Mouse (Mus musculus) forebrain, embryonic 11.5 days (tissue): ENCODE data around the gene Mad1l1. TPM values are rescaled to one million over a fixed set of nuclear protein-coding genes. Genes with fewer than 3 reads are reported as not detected.

Source experiments
- ATAC-seq: fragments of 200-750 bp; cut with Nextera tagmentation; replicated peaks from 2 replicates; pipeline ENCODE4 v1.8.0; 2017; ENCODE audit warnings: moderate TSS enrichment; ENCODE audit not compliant: low FRiP score
- DNase-seq: peaks from one replicate; pipeline ENCODE4 v3.0.0-alpha.2; 2017; ENCODE audit warnings: low spot score
- H3K27ac ChIP-seq: fragments of 300-500 bp; sonication (generic); 2 replicates; pipeline ENCODE4 v1.5.1; 2014; ENCODE audit warnings: low read depth, low read length
- H3K27me3 ChIP-seq: fragments of 300-500 bp; sonication (generic); 2 replicates; pipeline ENCODE4 v1.6.1; 2014; ENCODE audit warnings: mild to moderate bottlenecking, low read length, mixed read lengths; ENCODE audit not compliant: control insufficient read depth, insufficient read depth
- H3K36me3 ChIP-seq: fragments of 300-500 bp; sonication (generic); 2 replicates; pipeline ENCODE4 v1.6.1; 2014; ENCODE audit warnings: mild to moderate bottlenecking, low read length, moderate library complexity, mixed read lengths; ENCODE audit not compliant: control insufficient read depth, insufficient read depth
- H3K4me1 ChIP-seq: fragments of 300-500 bp; sonication (generic); replicated peaks from 2 replicates; pipeline ENCODE4 v1.6.1; 2014; ENCODE audit warnings: low read length, mixed read lengths; ENCODE audit not compliant: control insufficient read depth, insufficient read depth
- H3K4me2 ChIP-seq: fragments of 300-500 bp; sonication (generic); 2 replicates; pipeline ENCODE4 v1.6.1; 2014; ENCODE audit warnings: low read depth, mild to moderate bottlenecking, low read length, moderate library complexity, mixed read lengths; ENCODE audit not compliant: severe bottlenecking
- H3K4me3 ChIP-seq: fragments of 300-500 bp; sonication (generic); 2 replicates; pipeline ENCODE4 v1.5.1; 2014; ENCODE audit warnings: low read depth, low read length
- H3K9ac ChIP-seq: fragments of 300-500 bp; sonication (generic); 2 replicates; pipeline ENCODE4 v1.6.1; 2014; ENCODE audit warnings: low read length
- H3K9me3 ChIP-seq: fragments of 300-500 bp; sonication (generic); 2 replicates; pipeline ENCODE4 v1.6.1; 2016; ENCODE audit warnings: low read length, mixed read lengths; ENCODE audit not compliant: control insufficient read depth
- WGBS: fragments of 180-500 bp; shearing (Covaris S2); extraction: QIAGEN DNeasy Blood & Tissue Kit; methylation state at CpG from one replicate; pipeline ENCODE4 v1.1.7; 2014; 5-methylcytosine and 5-hydroxymethylcytosine counted together
- polyA plus RNA-seq: library from polyadenylated mRNA; unstranded; fragments of >200 nt; fragmentation: Nextera tagmentation; extraction: Ambion mirVana; gene quantifications from 2 replicates; pipeline ENCODE4 v1.2.1, GENCODE M21; 2014

Mad1l1 gene
- polyA plus RNA-seq, 1 experiment from 2014 or later, result 52.7 TPM

DNA sequence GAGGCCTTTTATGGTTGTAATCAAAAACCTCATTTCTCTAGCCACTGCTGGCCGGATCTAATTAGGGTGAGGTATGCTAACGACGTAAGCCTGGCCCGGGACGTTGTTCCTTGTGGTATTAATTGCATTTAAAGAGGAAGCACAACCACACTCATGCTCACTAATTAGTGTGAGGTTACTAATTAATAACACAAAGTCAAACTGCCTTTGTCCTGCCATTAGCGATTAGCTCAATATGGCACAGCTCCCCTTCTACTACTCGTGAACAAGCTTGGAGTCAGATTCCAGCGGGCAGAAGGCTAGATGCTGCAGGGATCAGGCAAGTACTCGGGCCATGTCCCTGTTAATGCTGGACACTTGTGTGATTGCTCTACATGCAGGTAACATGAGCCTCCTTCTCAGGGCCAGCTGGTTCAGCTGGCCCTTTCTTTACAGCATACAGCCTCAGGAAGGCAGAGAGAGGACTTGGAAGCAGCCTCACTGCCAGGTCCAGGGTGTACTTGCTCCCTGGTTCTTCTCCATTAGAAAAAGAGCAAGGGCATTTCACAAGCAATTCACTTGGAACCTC is 192.9 kb downstream of the Mad1l1 start:
- peaks cover 3% of the 10 kb centered on the region; the same call in 1 of the 2 replicates for H3K27me3 ChIP-seq
- H3K27ac ChIP-seq, result no peak overlapping the region
- H3K4me3 ChIP-seq, result no peak overlapping the region
- no peak overlapping the region for H3K4me2 ChIP-seq
- ATAC-seq (0 out of 2 replicates have a peak, but pooled peaks have one; percentile 55), DNase-seq (peak; percentile 59)
- WGBS, result 27% methylated on average over 9 of the region's 9 CpGs
- H3K4me1 ChIP-seq, result peaks cover 14% of the 10 kb centered on the region; the same call in 1 of the 2 replicates
- H3K36me3 ChIP-seq, result no peaks in the 10 kb centered on the region
- no peaks in the 10 kb centered on the region for H3K9me3 ChIP-seq
- no peak overlapping the region for H3K9ac ChIP-seq

DNA sequence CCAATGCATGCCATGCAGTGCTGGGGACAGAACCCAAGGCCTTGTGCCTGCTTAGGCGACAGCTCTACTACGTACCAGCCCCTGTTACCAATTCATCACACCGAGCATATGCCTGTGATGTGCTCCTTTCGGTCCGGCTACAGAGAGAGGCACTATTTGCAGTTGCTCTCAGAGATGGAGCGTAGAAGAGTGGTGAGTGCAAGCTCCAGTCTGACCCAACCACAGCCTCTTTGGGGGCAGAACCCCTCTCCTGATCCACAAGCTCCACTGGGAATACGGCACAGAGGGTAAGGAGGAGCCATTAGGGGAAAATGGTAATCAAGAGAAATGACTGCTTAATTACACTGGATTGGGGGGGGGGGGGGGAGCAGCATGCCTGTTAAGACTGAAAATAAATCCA is 193.4 kb downstream of the Mad1l1 start:
- Histone ChIP-seq H3K4me3 (no peak overlapping the region), H3K27ac (no peak overlapping the region), H3K9ac (no peak overlapping the region), H3K36me3 (no peaks in the 10 kb centered on the region), H3K27me3 (peaks cover 3% of the 10 kb centered on the region; the same call in 1 of the 2 replicates), H3K4me2 (no peak overlapping the region), H3K4me1 (peaks cover 14% of the 10 kb centered on the region; the same call in 1 of the 2 replicates), H3K9me3 (no peaks in the 10 kb centered on the region)
- ATAC-seq (no peak), DNase-seq (no peak)
- 76% methylated on average over 7 of the region's 7 CpGs for WGBS

GRCm38 (mm10) chr5:140124626-140125025 is 196.7 kb downstream of the Mad1l1 start:
- Histone ChIP-seq H3K36me3 (no peaks in the 10 kb centered on the region), H3K4me1 (peaks cover 14% of the 10 kb centered on the region; the same call in 1 of the 2 replicates), H3K9ac (no peak overlapping the region), H3K9me3 (no peaks in the 10 kb centered on the region), H3K4me2 (no peak overlapping the region), H3K27ac (no peak overlapping the region), H3K4me3 (no peak overlapping the region), H3K27me3 (no peaks in the 10 kb centered on the region)
- no peak for DNase-seq
- no peak for ATAC-seq
- WGBS, result 92% methylated on average over 1 of the region's 1 CpGs

GRCm38 (mm10) chr5:140123640-140124366 is 197.5 kb downstream of the Mad1l1 start:
- H3K4me1 ChIP-seq, result peaks cover 11% of the 10 kb centered on the region; the same call in 1 of the 2 replicates
- no peak for DNase-seq
- ATAC-seq, result no peak
- no peak overlapping the region for H3K4me2 ChIP-seq
- H3K36me3 ChIP-seq, result no peaks in the 10 kb centered on the region
- WGBS, result 79% methylated on average over 4 of the region's 4 CpGs
- no peaks in the 10 kb centered on the region for H3K9me3 ChIP-seq
- H3K27me3 ChIP-seq, result no peaks in the 10 kb centered on the region
- H3K9ac ChIP-seq, result no peak overlapping the region
- no peak overlapping the region for H3K27ac ChIP-seq
- no peak overlapping the region for H3K4me3 ChIP-seq

DNA sequence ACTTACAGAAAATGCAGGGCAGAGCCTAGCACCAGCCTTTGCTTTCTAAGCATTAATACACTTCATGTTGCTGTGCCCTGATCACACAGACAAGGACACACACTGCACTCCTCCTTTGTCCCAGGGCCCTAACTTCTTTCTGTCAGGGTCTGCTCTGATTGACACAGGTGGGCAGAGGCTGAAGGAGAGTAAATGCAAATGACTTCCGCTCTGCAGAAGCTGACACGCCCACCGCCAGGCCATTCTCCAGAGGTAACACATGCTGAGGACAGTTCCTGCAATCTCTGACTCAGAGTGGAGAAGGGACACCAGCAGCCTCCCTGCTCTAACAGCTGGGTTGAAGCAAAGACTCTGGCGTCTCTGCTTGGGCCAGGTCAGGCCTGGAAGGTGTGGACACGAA is 198.2 kb downstream of the Mad1l1 start:
- ATAC-seq (no peak), DNase-seq (no peak)
- no peaks in the 10 kb centered on the region for H3K36me3 ChIP-seq
- no peak overlapping the region for H3K4me3 ChIP-seq
- WGBS, result 46% methylated on average over 5 of the region's 5 CpGs
- H3K27me3 ChIP-seq, result no peaks in the 10 kb centered on the region
- H3K4me2 ChIP-seq, result no peak overlapping the region
- H3K27ac ChIP-seq, result no peak overlapping the region
- H3K9ac ChIP-seq, result no peak overlapping the region
- no peaks in the 10 kb centered on the region for H3K9me3 ChIP-seq
- peaks cover 5% of the 10 kb centered on the region; the same call in 1 of the 2 replicates for H3K4me1 ChIP-seq

DNA sequence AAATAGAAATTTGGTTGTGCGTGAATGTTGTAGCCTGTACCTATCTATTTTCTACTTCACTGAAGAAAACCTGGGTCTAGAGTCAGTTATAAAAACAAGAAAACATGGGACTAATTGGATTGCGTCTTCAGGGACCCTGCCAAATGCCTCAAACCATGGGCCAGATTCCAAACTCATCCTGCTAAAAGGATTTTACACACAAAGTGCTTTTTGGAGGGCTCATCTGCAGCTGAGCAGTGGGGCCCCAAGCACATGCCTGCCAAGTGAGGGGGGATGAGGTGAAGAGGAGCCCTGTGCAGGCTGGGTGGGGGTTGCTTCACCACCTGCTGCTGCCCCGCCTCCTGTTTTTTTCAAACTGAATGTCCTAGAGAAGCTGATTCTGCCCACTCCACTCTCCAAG is 199.4 kb downstream of the Mad1l1 start:
- 89% methylated on average over 3 of the region's 3 CpGs for WGBS
- H3K4me3 ChIP-seq, result no peak overlapping the region
- H3K27ac ChIP-seq, result no peak overlapping the region
- ATAC-seq (no peak), DNase-seq (no peak)
- H3K27me3 ChIP-seq, result no peaks in the 10 kb centered on the region
- H3K4me1 ChIP-seq, result no peaks in the 10 kb centered on the region
- no peak overlapping the region for H3K4me2 ChIP-seq
- H3K36me3 ChIP-seq, result no peaks in the 10 kb centered on the region
- no peaks in the 10 kb centered on the region for H3K9me3 ChIP-seq
- no peak overlapping the region for H3K9ac ChIP-seq

DNA sequence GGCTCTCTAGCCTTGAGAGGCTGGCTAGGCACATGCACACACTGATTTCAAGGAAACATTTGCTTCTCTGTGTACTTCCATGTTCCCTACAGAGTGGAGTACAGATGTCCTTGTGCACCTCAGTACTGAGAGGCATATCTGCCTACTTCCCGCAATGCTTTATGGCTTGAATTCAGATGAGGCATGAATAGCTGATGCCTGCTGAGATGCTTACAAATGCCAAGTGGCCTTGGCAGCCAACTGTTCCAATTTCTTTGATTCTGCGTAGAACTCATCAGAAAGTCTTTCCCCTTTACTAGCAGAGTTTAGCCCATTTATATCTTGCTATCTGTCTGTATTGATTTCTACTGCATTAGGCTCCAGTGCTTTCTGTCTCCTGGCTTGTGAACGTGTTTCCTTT is 202.4 kb downstream of the Mad1l1 start:
- ATAC-seq, result no peak
- H3K36me3 ChIP-seq, result no peaks in the 10 kb centered on the region
- no peak overlapping the region for H3K4me2 ChIP-seq
- no peak for DNase-seq
- no peak overlapping the region for H3K9ac ChIP-seq
- WGBS, result 89% methylated on average over 3 of the region's 3 CpGs
- no peaks in the 10 kb centered on the region for H3K4me1 ChIP-seq
- no peak overlapping the region for H3K27ac ChIP-seq
- H3K27me3 ChIP-seq, result no peaks in the 10 kb centered on the region
- no peaks in the 10 kb centered on the region for H3K9me3 ChIP-seq
- H3K4me3 ChIP-seq, result no peak overlapping the region

DNA sequence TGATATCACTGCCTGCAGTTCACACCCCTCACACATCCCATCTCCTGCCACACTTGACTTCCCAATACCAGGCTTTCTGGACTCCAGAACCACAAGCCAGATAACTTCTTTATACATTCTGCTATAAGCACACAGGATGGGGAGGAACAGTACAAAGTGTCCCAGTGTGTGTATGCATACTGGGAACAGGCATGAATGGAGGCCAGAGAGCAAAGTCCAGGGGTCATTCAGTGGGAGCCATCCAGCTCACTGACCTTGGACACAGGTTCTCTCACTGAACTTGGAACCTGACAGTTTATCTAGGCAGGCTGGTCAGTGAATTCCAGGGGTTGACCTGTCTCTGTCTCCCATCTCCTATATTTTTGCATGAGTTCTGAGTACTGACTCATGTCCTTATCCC is 203.4 kb downstream of the Mad1l1 start:
- no peaks in the 10 kb centered on the region for H3K36me3 ChIP-seq
- H3K4me1 ChIP-seq, result no peaks in the 10 kb centered on the region
- H3K9me3 ChIP-seq, result no peaks in the 10 kb centered on the region
- H3K4me3 ChIP-seq, result no peak overlapping the region
- no peak overlapping the region for H3K27ac ChIP-seq
- H3K9ac ChIP-seq, result no peak overlapping the region
- ATAC-seq (no peak), DNase-seq (no peak)
- no peak overlapping the region for H3K4me2 ChIP-seq
- H3K27me3 ChIP-seq, result no peaks in the 10 kb centered on the region
